Mouse (Mus musculus): ENCODE results near the gene Lat2. TPM values are rescaled to one million over a fixed set of nuclear protein-coding genes. Genes with fewer than 3 reads are reported as not detected.

Lat2 gene
- polyA plus RNA-seq, 1 experiment, result 6.9 TPM

- no peak for DNase-seq (ENCODE audit: low spot score)
Measured at GRCm38 (mm10) chr5:134571730-134572507, 42.9 kb downstream of the Lat2 start.

- DNase-seq (ENCODE audit: low spot score), result no peak
Measured at GRCm38 (mm10) chr5:134568964-134569491, 45.8 kb downstream of the Lat2 start.

GRCm38 (mm10) chr5:134568030-134568429 is 46.8 kb downstream of the Lat2 start:
- DNase-seq (ENCODE audit: low spot score), result no peak

- DNase-seq (ENCODE audit: low spot score), result no peak
Measured at GRCm38 (mm10) chr5:134567445-134567844, 47.4 kb downstream of the Lat2 start.

- no peak for DNase-seq (ENCODE audit: low spot score)
Measured at GRCm38 (mm10) chr5:134565696-134566095, 49.1 kb downstream of the Lat2 start.

GRCm38 (mm10) chr5:134564272-134564671 is 50.6 kb downstream of the Lat2 start:
- DNase-seq (ENCODE audit: low spot score), result no peak

- DNase-seq (ENCODE audit: low spot score), result no peak
Measured at GRCm38 (mm10) chr5:134560450-134561171, 54.2 kb downstream of the Lat2 start.

- DNase-seq (ENCODE audit: low spot score), result no peak
Measured at GRCm38 (mm10) chr5:134560071-134560449, 54.8 kb downstream of the Lat2 start, which contains the start of gene Syna. Syna (minus strand) TSS chr5:134560171.

- DNase-seq (ENCODE audit: low spot score), result no peak
Measured at GRCm38 (mm10) chr5:134555463-134556164, 59.2 kb downstream of the Lat2 start.

- DNase-seq (ENCODE audit: low spot score), result no peak
Measured at GRCm38 (mm10) chr5:134553951-134554546, 60.8 kb downstream of the Lat2 start.

- peak; percentile 97 for DNase-seq (ENCODE audit: low spot score)
Measured at GRCm38 (mm10) chr5:134552110-134552972, 62.5 kb downstream of the Lat2 start, which contains the start of gene Clip2. Clip2 (minus strand) TSS chr5:134552434.

- peak; percentile 38 for DNase-seq (ENCODE audit: low spot score)
Measured at GRCm38 (mm10) chr5:134551233-134552109, 63.4 kb downstream of the Lat2 start.

GRCm38 (mm10) chr5:134550836-134551232 is 64.0 kb downstream of the Lat2 start:
- no peak for DNase-seq (ENCODE audit: low spot score)

Other genes with a start within 250 kb of the Lat2 start
- 27.1 and 31.5 TPM in 2 replicates for gene Gtf2ird1, start 158.3 kb downstream of the Lat2 start, polyA plus RNA-seq (2012; rRNA removed)
- 11.1 and 15.6 TPM in 2 replicates for gene Clip2, start 62.6 kb downstream of the Lat2 start, polyA plus RNA-seq (2012; rRNA removed)
- 0.09 and 0.10 TPM in 2 replicates for gene Syna, start 54.9 kb downstream of the Lat2 start, polyA plus RNA-seq (2012; rRNA removed)
- 69.2 and 82.6 TPM in 2 replicates for gene Rfc2, start 33.7 kb downstream of the Lat2 start, polyA plus RNA-seq (2012; rRNA removed)
- gene Eif4h, start 24.5 kb upstream of the Lat2 start, polyA plus RNA-seq (2012; rRNA removed), result 221 and 232 TPM in 2 replicates
- gene Limk1, start 73.6 kb upstream of the Lat2 start, polyA plus RNA-seq (2012; rRNA removed), result 10.6 and 12.6 TPM in 2 replicates
- 75.6 and 76.3 TPM in 2 replicates for gene Eln, start 132.3 kb upstream of the Lat2 start, polyA plus RNA-seq (2012; rRNA removed)